Mouse (Mus musculus) cerebellum, adult 9-11 months (tissue): ENCODE measurements around the gene Zdhhc7.

Experiments used
- DNase-seq: peaks from one replicate; pipeline ENCODE4 v3.0.0; 2022

The Zdhhc7 gene

GRCm38 (mm10) chr8:120113758-120114255, 12.5 kb upstream of the Zdhhc7 start, which contains the start of gene 6430548M08Rik:
6430548M08Rik (plus strand) TSS chr8:120114152.
- peak; percentile 100 for DNase-seq

- DNase-seq = peak; percentile 79
Observed at GRCm38 (mm10) chr8:120113306-120113705, 12.0 kb upstream of the Zdhhc7 start.

- no peak for DNase-seq
Observed at GRCm38 (mm10) chr8:120112535-120112934, 11.3 kb upstream of the Zdhhc7 start.

- no peak for DNase-seq
Observed at GRCm38 (mm10) chr8:120111382-120111781, 10.1 kb upstream of the Zdhhc7 start.

- DNase-seq = no peak
Observed at GRCm38 (mm10) chr8:120110966-120111365, 9.7 kb upstream of the Zdhhc7 start.

GRCm38 (mm10) chr8:120109149-120109548, 7.9 kb upstream of the Zdhhc7 start:
- DNase-seq = no peak

- no peak for DNase-seq
Observed at GRCm38 (mm10) chr8:120104721-120105272, 3.5 kb upstream of the Zdhhc7 start.

GRCm38 (mm10) chr8:120103916-120104315, 2.6 kb upstream of the Zdhhc7 start:
- no peak for DNase-seq

GRCm38 (mm10) chr8:120100388-120101067, 754 bp downstream of the Zdhhc7 start:
- DNase-seq = no peak

- DNase-seq = no peak
Observed at GRCm38 (mm10) chr8:120096486-120096885, 4.8 kb downstream of the Zdhhc7 start.

GRCm38 (mm10) chr8:120094801-120095200, 6.5 kb downstream of the Zdhhc7 start:
- no peak for DNase-seq

- DNase-seq = no peak
Observed at GRCm38 (mm10) chr8:120093103-120093502, 8.2 kb downstream of the Zdhhc7 start.

GRCm38 (mm10) chr8:120091032-120091431, 10.2 kb downstream of the Zdhhc7 start:
- peak; percentile 81 for DNase-seq

GRCm38 (mm10) chr8:120089511-120089910, 11.8 kb downstream of the Zdhhc7 start:
- no peak for DNase-seq

- no peak for DNase-seq
Observed at GRCm38 (mm10) chr8:120084783-120085182, 16.5 kb downstream of the Zdhhc7 start.

- peak; percentile 63 for DNase-seq
Observed at GRCm38 (mm10) chr8:120083261-120083660, 18.0 kb downstream of the Zdhhc7 start.

GRCm38 (mm10) chr8:120079361-120079760, 21.9 kb downstream of the Zdhhc7 start:
- no peak for DNase-seq

- peak; percentile 69 for DNase-seq
Observed at GRCm38 (mm10) chr8:120078080-120078479, 23.2 kb downstream of the Zdhhc7 start.

- no peak for DNase-seq
Observed at GRCm38 (mm10) chr8:120075347-120075746, 25.9 kb downstream of the Zdhhc7 start.

GRCm38 (mm10) chr8:120074516-120074915, 26.8 kb downstream of the Zdhhc7 start:
- DNase-seq = no peak

- DNase-seq = peak; percentile 48
Observed at GRCm38 (mm10) chr8:120072827-120073226, 28.5 kb downstream of the Zdhhc7 start.

GRCm38 (mm10) chr8:120072259-120072658, 29.0 kb downstream of the Zdhhc7 start:
- peak; percentile 85 for DNase-seq

GRCm38 (mm10) chr8:120071684-120072083, 29.6 kb downstream of the Zdhhc7 start:
- DNase-seq = peak; percentile 85

- DNase-seq = peak; percentile 82
Observed at GRCm38 (mm10) chr8:120067936-120068668, 33.2 kb downstream of the Zdhhc7 start.
